Mouse (Mus musculus) effector memory CD4-positive, alpha-beta T cell, adult 7 months (primary cell): Measurements from ENCODE around the gene Ccdc117. TPM values are rescaled to one million over a fixed set of nuclear protein-coding genes. Genes with fewer than 3 reads are reported as not detected.

Experiments
- polyA plus RNA-seq: library from polyadenylated mRNA; unstranded; fragments of 100-300 nt; shearing (Covaris generic); gene quantifications from one replicate; pipeline ENCODE4 v1.2.1, GENCODE M21; 2017

Gene Ccdc117
- 105 TPM for polyA plus RNA-seq

GRCm38 (mm10) chr11:5541799-5542481, at the start of gene Ccdc117:
Gene Ccdc117, minus strand, starts transcription at chr11:5542187.

GRCm38 (mm10) chr11:5569474-5569873, 27.5 kb upstream of the Ccdc117 start, which contains the start of gene Ankrd36:
Gene Ankrd36, plus strand, starts transcription at chr11:5569684.

GRCm38 (mm10) chr11:5520412-5521265, 21.3 kb downstream of the Ccdc117 start, which contains the start of gene Xbp1:
Gene Xbp1, plus strand, starts transcription at chr11:5520659.

Other genes with a start within 250 kb of the Ccdc117 start
- gene Znrf3, start 97.3 kb downstream of the Ccdc117 start, polyA plus RNA-seq = 12.0 TPM
- gene Xbp1, start 21.5 kb downstream of the Ccdc117 start, polyA plus RNA-seq = 209 TPM
- 0.16 TPM for gene Ankrd36, start 27.5 kb upstream of the Ccdc117 start, polyA plus RNA-seq
- 119 TPM for gene Mrps24, start 173.5 kb upstream of the Ccdc117 start, polyA plus RNA-seq
- 24.0 TPM for gene Urgcp, start 220.2 kb upstream of the Ccdc117 start, polyA plus RNA-seq
- 181 TPM for gene Dbnl, start 246.3 kb upstream of the Ccdc117 start, polyA plus RNA-seq